Mouse (Mus musculus): Measurements from ENCODE around the gene Plg.

Gene Plg

DNA sequence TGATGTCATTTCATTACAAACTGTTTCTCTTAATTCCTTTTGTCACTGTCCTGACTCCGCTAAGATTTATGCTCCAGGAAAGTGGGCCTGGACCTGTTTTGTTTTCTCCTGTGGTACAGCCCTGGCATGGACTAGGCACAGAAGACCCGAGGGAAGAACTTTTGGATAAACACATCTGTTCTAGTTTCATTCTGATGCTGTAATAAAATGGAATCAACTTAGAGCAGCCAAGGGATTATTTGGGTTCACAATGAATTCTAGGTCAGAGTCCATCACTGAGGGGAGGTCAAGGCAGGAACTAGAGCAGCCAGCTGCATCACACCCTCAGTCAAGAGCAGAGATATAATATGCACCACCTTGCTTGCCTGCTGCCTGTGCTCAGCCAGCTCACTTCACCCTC lies 9.4 kb downstream of the Plg start:
- no peak for DNase-seq

DNA sequence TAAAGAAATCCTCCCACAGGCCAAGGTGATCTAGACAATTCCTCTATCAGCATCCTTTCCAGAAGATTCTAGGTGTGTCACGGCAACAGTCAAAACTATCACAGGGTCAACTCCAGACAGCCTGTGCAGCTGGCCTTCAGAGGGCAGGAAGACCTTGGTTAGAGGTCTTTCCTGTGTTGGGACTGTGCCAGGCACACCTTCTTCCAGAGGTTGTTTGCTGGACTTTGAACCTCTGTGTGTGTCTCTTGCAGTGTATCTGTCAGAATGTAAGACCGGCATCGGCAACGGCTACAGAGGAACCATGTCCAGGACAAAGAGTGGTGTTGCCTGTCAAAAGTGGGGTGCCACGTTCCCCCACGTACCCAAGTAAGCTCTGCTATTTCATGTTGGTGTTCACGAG lies 9.8 kb downstream of the Plg start:
- DNase-seq = peak; percentile 55

DNA sequence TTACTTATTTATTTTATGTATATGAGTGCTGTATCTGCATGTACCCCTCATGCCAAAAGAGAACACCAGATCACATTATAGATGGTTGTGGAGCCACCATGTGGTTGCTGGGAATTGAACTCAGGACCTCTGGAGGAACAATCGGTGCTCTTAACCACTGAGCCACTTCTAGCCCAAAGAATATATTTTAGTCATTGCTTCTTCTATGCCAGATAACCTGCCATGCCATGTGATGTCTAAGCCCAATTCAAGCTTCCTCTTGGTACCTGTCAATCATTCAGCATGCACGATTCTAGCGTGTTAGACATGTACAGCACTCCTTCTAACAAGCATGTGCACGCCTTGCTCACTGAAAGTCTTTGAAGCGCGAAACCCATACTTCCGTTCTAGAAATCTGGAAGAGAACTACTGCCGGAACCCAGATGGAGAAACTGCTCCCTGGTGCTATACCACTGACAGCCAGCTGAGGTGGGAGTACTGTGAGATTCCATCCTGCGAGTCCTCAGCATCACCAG lies 17.8 kb downstream of the Plg start:
- no peak for DNase-seq

DNA sequence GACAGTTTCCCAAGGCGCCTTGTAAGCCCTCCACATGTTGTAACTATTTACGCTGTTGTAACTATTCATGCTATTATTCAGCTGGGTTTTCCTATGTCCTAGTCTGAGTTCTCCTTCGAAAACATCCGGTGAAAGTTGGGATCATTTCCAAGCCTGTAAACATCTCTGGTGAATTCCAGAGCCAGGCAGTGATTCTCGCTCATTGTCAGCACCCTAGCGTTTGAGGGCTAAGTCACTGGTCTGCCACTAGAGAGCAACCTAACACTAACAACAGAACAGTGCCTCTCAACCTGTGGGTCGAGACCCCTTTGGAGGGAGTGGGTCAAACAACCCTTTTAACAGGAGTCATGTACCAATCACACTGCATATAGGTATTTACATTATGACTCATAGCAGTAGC lies 25.0 kb downstream of the Plg start:
- DNase-seq = no peak

DNA sequence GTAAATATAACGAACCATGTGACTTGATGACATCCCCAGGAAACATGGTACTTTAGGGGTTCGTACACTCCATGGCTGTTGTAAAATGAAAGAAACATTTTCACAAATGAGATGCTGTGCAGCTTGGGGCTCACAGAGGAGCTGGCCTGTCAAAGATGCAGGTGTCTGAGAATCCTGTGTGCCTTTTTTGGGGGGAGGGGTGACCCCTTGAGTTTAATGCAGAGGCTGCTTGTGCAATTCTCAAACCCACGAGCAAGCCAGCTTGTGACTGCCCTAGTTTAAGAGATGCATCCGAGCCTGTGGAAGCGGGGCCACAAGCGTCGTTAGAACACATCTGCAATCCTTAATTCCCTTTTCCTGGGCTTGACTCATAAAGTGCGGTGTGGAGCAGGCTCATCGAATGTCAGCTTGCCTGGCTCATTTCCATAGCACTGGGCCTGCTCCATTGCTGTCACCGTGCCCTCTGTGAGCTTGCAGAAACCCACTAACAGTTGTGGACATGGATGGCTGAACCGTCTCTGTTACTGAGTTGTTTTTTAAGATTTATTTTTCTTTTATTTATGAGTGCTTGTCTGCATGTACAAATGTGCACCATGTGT lies 31.0 kb downstream of the Plg start:
- no peak for DNase-seq

DNA sequence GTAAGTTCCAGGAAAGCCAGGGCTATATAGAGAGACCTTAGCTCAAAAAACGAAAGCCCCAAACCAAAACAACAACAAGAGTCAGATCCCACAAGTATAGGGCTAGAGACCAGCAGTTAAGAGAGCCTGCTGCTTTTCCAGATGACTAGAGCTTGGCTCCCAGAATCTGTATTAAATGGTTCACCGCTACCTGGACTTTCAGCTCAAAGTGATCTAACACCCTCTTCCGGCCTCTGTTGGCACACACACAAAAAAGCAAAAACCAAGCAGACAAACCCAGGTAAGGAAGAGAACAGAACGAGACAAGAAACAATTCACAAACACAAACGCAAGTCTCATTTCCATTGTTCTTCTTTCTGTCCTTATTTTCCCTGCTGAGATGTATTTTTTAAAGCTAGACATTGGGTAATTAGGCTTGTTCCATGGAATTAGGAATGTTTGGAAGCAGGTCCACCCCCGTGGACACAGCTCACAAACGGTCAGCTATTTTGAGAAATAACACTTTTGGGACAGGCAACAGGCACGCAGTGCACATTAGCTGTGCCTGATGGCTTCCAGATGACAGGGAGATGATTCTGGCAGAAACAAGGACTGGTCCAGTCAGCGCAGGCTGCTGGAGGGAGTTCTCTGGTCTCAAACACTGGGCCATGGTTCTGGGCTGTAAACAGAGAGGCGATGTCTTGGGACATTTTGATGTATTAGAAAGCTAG lies 33.9 kb downstream of the Plg start:
- DNase-seq = peak; percentile 16

DNA sequence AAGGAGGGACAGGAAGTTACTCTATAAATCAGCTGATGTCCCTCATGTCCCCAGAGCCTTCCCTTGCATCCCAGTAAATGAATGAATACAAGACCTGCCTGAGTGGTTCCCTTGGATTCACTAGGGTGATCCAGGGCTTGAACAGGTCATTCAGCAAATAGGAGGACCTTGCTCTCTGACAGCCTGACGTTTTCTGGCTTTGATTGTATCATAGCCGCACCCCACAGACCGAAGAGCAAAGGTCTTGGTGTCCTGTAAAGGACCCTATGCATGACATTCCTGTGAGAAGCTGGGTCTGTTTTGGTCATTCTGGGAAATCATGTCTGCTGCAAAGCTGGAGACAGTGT lies 34.5 kb downstream of the Plg start:
- peak; percentile 18 for DNase-seq

DNA sequence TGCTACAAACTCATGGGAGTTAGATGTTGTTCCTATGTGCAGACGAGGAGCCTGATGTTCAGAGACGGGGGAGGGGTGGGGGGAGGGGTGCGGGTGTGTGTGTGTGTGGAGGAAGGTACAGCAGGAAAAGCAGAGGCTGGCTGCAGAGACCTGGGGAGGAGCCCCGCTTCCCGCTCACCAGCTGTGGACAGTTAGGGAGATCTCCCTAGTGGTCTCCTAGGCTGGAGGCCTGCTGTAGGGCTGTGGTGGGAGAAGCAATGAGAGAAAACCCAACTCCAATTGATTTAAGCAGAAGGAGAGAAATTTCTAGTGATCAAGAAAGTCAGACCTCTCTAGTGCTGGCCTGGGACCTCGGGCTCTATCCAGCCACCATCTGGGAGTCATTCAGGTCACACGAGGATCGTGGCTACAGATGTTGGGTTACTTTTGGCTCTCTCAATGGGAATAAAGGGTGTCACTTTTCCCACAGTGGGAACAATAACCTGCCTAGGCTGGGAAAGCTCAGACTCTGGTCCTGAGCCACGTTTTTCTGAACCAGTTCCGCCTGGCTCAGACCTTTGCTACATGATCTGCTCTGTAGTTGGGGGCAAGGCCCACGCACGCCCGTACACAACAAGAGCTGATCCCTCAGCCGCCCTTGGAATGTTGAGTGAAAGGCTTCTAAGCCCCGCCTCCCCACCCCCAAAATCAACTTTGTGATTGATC lies 36.8 kb downstream of the Plg start:
- no peak for DNase-seq

DNA sequence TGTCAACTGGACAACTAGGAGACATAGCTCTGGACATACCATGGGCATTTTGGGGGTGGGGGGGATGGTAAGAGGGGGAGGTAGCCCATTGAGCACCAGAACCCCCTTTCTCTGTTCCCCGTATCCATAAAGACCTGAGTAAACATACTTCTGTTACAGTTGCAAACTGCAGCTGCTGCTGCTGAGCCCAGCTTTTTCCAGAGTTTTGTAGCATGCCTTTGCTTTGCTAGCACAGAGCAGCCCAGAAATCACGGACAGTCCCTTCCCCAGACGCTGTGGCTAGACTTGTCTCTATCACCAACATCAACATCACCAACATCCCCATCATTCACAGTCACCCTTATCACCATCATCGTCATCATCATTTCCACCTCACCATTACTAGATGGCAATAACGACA lies 37.3 kb downstream of the Plg start:
- no peak for DNase-seq

DNA sequence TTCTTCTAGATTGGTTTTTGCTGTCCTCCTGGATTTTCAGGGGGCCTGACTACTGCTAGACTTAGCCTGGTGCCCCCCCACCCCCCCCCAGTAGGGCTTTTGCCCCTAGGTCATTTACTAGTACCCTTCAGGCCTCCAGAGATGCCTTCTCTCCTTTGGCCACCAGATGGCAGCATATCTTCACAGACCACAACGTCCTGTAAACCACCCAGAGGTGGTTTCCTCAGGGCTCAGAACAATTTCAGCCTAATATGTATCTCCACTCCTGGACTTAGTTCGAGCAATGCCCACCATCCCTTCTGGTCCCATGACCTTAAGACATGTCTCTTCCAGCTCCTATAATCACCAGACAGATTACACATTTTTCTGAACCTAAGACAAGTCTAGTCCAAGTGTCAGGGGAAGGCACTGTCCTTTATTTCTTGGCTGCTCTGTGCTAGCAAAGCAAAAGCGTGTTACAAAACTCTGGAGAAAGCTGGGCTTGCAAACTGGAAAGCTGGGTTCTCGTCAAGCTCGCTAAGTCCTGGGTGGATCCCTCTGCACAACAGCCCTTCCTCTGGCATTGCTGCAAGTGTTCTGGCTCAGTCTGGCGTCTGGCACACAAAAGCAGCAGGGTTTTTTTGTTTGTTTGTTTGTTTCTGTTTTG lies 38.0 kb downstream of the Plg start:
- DNase-seq = peak; percentile 85

DNA sequence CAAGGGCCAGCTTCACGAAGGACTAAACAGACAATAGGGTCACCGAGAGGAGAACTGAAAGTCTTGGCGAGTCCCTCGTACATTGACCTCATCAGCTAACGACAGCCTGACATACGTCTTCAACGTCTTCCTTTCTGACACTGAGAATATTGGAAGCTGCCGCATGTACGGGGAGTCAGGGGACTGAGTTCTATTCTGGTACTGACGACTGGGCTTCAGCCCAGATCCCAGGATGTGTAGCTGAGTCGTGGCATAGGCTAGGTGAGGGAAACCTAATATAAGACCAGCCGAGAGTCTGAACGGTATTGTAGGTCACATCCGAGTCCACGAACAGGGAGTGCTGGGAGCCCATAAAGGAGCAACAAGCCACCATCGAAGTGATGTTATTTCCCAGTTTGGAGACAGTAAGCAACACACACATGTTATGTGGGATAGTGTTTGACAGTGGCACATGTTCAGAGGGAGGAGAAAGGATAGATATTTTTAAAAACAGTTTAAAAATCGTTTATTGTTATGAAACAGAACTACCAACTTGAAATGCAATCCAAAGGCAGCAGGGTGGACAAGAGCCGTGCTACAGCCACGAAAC lies 41.2 kb downstream of the Plg start:
- DNase-seq = no peak

DNA sequence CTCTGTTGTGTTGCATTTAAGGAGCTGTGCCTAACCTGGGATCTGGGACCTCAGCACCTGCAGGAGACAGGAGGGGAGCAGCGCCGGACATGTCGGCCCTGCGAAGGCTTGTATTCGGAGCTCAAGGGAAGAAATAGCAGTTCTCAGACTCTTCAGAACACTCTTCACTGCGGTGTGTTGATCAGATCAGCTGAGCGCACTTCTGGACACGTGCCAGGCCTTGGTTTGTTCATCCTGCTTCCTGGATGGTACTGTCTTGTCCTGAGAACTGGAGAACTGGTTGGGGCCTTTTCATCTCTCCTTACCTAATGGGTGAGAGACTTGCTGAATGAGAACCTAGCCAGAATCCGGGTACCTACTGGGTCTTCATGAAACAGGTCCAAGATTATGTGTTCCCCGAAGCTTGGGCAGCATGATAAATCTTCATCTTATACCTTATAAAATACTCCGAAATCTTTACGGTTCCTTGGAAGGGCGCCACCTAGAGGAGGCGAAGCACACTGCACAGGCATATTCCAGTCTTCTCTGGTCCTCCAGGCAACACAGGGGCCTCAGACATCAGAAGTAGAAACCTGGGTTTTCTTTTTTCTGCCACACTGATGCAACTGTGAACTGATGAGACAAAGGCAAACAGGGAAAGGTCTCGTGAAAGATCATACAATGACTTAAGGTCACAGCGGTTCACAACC lies 42.6 kb downstream of the Plg start:
- DNase-seq = no peak

DNA sequence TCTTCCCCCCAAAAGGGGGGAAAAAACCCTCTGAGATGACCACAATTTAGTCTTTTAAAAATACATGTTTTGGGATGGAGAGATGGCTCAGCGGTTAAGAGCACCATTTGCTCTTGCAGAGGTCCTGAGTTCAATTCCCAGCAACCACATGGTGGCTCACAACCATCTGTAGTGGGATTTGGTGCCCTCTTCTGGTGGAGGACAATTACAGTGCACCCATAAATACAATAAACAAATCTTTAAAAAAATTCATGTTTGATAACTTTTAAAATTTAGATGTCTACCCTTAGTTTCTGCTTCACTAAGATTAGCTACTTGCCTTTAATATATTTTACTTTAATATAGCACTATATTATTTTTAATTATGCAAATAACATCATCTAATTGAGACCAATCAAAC lies 43.7 kb downstream of the Plg start:
- no peak for DNase-seq

DNA sequence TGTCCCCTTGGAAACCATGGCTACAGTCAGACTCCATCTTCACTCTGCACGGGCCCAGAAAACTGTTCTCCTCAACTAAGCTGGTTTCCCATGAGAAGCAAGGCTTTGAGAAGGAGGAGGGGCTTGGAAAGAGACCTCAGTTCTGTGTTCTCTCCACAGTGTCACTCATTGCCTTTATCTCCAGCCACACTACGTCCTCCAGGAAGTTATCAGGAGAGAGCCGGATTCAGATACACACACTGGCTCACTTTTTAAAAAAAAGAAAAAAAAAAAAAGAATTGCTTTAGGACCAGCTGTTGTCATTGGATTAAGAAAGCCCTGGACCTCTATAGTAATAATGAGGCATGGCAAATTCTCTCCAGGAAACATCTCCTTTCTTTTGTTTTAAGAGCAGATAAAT lies 48.7 kb downstream of the Plg start:
- no peak for DNase-seq

DNA sequence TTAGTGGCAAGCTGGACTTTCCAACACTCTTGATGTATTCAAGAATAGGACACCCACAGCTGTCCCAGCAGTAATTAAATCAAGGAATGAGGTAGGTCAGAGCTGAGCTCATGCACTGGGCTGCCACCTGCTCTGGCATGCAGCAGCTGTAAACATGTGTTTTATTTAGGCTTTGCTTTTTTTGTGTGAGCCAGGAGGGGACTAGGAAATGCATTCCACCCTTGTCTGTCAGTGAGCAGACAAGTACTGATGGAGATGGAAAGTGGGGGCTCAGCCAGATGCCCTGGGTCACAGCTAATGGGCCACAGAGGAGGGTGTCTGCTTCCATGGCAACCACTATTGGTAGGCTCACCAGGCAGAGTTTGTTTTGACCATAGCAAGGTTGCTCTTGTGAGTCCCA lies 50.0 kb downstream of the Plg start:
- no peak for DNase-seq

DNA sequence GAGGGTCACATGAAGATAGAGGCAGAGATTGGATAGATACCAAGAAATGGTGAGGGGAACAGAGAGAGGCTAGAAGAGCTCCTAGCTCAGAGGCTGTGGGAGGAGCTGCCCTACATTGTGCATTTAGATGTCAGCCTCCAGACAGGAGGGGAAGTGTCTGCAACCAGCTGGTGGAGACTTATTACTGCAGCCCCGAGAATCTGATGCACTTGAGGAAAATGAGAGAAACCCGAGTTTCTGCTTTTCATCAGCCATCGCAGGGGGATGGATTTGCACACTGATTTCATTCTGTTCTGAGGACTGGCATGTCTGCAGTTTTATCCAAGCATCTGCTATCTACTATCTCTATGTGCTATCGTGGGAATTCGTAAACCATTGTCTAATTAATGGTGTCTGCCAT lies 53.3 kb downstream of the Plg start:
- DNase-seq = no peak

DNA sequence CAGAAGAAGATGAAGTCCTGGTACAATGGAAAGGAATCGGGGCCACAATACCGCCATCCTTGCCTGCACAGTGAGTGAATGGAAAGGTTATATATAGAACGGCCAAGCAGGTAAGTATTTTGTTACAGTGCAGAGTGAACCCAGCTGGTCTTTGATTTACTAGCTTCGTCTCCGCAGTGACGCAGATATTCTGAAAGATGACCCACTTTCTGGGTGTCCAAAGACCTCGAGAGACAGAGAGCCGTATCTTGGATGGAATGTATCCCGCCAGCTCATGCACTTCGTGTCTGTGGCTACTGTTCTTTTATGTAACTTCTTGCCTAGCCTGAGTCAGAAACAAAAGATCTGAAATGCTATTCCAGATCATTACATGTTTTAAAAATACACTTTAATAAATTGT lies 59.4 kb downstream of the Plg start:
- no peak for DNase-seq

DNA sequence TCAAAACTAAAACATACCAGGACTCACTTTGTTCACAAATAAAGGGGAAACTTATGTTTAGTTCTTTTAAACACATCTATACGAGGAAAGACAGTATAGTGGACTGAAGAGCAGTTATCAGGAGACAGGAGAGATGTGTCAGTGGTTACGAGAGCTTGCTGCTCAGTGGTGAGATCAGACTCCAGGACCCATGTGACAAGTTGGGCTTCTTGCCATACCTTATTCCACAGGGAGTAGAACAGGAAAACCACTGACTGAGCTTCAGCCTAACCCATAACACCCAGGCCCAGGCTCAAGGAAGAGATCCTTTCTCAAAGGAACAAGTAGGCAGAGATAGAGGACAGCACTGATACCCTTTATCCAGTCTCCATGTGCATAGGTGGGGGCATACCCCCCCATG lies 66.2 kb downstream of the Plg start:
- no peak for DNase-seq

DNA sequence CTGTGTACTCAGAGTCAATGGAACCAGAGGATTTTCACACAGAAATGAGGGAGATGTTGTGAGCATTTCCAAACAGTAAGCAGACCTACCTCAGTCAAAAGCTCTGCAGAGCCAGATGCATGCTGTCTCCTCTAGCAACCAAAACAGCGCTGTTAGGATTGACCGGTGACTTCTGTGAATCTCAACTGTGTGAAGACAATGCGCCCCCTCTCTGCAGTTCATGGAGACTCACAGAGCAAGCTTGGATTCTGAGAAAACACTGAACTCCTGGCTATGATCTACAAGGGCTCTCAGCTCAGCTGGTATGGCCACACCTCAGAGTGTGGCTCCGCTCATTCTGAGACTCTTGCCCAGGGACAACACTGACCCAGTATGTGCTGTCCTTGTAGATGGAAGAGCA lies 72.8 kb downstream of the Plg start:
- no peak for DNase-seq

DNA sequence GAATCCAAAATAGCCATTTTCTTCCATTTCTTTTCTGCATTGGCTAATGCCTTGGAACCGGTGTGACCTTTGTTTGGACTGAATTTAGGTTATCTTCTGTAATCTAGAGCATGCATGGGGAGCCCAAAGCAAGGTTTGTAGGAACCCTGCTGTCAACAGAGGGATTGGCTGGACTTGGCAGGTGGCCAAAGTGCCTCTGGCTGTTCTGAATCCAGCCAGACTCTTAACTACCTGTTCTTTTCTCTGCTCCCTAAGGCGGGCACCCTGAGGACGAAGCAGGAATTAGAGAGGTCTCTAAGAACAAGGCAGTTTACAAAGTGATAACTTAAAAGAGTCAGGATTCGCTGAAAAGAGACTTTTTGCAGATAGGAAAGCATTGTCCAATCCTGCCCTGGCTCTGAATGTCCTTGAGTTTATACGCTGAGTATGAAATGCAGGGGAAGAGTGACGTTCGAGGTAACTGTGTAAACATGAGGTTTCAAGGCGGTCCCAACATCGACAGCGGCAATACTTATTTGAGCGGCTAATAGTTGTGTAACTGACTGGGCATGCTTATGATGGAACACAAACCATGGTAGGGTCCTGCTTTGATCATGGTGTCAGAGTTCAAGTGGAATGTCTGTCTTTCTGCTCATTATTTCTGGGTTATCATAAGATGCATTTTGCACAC lies 74.6 kb downstream of the Plg start:
- DNase-seq = no peak

DNA sequence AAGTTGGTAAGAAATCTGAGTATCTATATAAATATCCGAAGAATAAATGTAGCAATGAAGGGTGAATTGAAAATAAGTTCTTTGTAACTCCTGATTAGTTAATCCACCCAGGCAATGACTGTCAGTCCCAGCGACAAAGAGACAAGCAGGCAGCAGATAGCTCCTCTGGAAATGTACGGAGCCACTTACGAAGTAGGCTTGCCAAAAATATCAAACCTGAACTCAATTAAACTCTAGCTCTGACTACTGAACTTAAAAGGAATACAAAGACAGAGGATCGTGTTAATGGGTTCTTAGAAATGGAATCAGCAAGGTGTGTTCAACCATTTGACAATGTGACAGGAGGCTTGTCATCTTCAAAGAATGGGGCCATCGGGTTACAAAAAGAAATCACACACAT lies 75.3 kb downstream of the Plg start:
- no peak for DNase-seq

DNA sequence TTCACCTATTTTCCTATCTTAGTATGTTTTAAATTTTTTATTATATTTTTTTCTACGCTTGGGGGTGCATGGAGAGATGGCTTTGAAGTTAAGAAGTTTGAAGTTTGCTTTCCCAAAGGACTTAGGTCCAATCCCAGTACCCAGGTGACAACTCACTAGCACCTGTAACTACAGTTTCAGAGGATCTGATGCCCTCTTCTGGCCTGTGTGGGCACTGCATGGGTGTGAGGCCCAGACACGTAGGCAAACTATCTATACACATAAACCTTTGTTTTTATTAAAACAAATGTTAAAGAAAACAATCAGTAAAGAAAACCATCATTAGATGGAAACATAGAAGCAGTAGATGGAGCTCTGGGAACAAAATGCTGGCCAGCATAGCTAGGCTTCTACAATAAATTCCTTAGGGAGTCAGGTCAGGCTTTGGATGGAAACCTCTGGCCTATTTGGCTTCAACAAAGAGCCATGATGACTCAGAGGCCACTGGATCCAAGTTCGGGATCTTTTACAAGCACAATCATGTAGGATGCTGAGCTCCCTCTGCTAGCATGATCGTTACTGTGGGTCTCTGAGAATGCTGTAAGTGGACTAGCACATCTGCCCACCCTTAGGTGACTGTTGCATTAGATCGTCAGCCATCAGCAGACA lies 76.9 kb downstream of the Plg start:
- DNase-seq = peak; percentile 42

Data from kidney, adult 18-20 months (tissue).